Mouse (Mus musculus) hindbrain, embryonic 10.5 days (tissue): Measurements from ENCODE around the gene Kat7. TPM values are rescaled to one million over a fixed set of nuclear protein-coding genes. Genes with fewer than 3 reads are reported as not detected.

Experiments
- DNase-seq: peaks from one replicate; pipeline ENCODE4 v3.0.0-alpha.2; 2017; ENCODE audit warnings: low spot score
- H3K27ac ChIP-seq: fragments of 300-500 bp; sonication (generic); 2 replicates; pipeline ENCODE4 v1.5.1; 2016; ENCODE audit warnings: mild to moderate bottlenecking, moderate library complexity
- H3K27me3 ChIP-seq: fragments of 300-500 bp; sonication (generic); 2 replicates; pipeline ENCODE4 v1.6.1; 2016; ENCODE audit warnings: mild to moderate bottlenecking; ENCODE audit not compliant: poor library complexity, insufficient read depth, severe bottlenecking
- H3K36me3 ChIP-seq: fragments of 300-500 bp; sonication (generic); 2 replicates; pipeline ENCODE4 v1.6.1; 2016; ENCODE audit warnings: mild to moderate bottlenecking, moderate library complexity
- H3K4me1 ChIP-seq: fragments of 300-500 bp; sonication (generic); replicated peaks from 2 replicates; pipeline ENCODE4 v1.6.1; 2016; ENCODE audit warnings: mild to moderate bottlenecking
- H3K4me3 ChIP-seq: fragments of 300-500 bp; sonication (generic); 2 replicates; pipeline ENCODE4 v1.5.1; 2016; ENCODE audit warnings: mild to moderate bottlenecking, moderate library complexity
- H3K9me3 ChIP-seq: fragments of 300-500 bp; sonication (generic); 2 replicates; pipeline ENCODE4 v1.6.1; 2016; ENCODE audit warnings: mild to moderate bottlenecking, moderate library complexity
- WGBS: fragments of 180-500 bp; shearing (Covaris S2); methylation state at CpG from one replicate; pipeline ENCODE4 v1.1.7; 2016; 5-methylcytosine and 5-hydroxymethylcytosine counted together
- polyA plus RNA-seq: library from polyadenylated mRNA; unstranded; fragments of >200 nt; fragmentation: Nextera tagmentation; extraction: Ambion mirVana; gene quantifications from 2 replicates; pipeline ENCODE4 v1.2.1, GENCODE M21; 2016

Gene Kat7
- polyA plus RNA-seq, 1 experiment from 2014 or later: 79.0 TPM

DNA sequence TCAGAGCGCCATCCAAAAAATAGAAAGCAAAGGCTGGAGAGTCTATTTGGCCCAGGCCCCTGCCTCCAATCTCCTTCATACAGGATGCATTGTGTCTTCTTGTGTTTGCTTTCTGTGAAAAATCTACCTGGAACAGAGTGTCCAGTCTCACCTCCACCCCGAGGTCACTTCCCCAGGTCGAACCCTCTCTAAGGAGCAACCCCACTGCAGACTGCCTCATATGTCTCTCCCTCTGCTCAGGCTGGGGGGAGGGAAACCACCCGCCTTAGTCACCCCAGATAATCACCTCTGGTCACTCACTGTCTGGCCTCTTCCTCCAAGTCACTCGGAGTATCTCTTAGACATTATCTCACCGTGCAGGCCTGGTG, 77.7 kb downstream of the Kat7 start:
- Histone ChIP-seq H3K36me3 (no peaks in the 10 kb centered on the region), H3K27ac (0 out of 2 replicates have a peak overlapping the region, but pooled peaks have one; percentile 41), H3K4me1 (peaks cover 45% of the 10 kb centered on the region), H3K27me3 (peaks cover 51% of the 10 kb centered on the region), H3K9me3 (no peaks in the 10 kb centered on the region), H3K4me3 (peak overlapping the region; percentile 30; the same call in 1 of the 2 replicates)
- WGBS: 38% methylated on average over 6 of the region's 6 CpGs
- DNase-seq: no peak

DNA sequence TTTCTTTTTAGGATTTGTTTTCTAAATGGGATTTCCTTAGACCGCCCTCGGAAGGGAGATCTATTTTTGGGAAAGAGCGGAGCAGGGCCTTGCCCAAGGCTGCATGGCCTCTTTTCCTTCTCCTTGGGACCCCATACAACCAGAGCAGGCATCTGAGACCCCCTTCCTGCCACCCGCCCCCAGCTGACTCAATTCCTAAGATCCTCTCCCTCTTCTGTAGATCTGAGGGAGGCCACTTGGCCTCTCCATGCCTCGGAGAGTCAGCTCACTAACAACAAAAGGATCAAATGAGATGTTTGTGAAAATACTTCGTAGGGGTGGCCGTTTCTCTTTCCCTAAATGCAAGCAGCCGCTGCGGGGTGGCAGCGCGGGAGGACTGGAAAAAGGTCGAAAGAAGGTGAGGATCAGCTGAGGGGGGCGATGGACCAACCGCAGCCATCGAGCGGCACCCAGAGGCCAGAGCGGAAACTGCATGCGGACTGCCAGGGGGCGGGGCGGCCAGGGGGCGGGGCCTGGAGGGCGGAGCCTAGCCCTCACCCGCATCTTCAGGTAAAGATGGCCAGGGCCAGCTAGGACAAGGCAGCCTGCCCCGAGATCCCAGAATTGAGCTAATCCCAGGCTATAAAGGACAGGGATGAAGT, 78.2 kb downstream of the Kat7 start:
- Histone ChIP-seq H3K9me3 (no peaks in the 10 kb centered on the region), H3K36me3 (no peaks in the 10 kb centered on the region), H3K4me1 (peaks cover 41% of the 10 kb centered on the region), H3K4me3 (peak overlapping the region; percentile 30), H3K27me3 (peaks cover 53% of the 10 kb centered on the region), H3K27ac (peak overlapping the region; percentile 41; the same call in 1 of the 2 replicates)
- peak; percentile 85 for DNase-seq
- 7% methylated on average over 24 of the region's 24 CpGs for WGBS

DNA sequence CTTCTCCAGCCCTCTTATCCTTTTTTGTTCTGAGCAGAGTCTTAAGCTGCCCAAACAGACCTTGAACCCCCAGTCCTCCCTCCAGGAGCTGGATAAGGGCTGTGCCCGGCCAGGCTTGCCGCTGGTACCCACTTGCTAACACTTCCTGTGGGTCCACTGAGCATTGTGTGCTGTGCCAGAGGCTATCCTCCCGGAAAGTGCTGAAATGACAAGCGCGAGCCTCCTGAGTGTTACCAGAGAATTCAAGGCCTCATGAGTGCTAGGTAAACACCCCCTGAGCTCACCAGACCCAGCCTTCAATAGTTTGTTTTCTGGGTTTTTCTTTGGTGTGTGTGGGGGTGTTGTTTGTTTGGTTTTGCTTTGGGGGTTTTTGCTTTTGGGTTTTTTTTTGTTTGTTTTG, 82.6 kb downstream of the Kat7 start:
- H3K4me1 ChIP-seq: peaks cover 55% of the 10 kb centered on the region
- H3K36me3 ChIP-seq: no peaks in the 10 kb centered on the region
- H3K9me3 ChIP-seq: no peaks in the 10 kb centered on the region
- WGBS: 59% methylated on average over 5 of the region's 5 CpGs
- peaks cover 81% of the 10 kb centered on the region for H3K27me3 ChIP-seq
- no peak overlapping the region for H3K4me3 ChIP-seq
- no peak overlapping the region for H3K27ac ChIP-seq
- no peak for DNase-seq

DNA sequence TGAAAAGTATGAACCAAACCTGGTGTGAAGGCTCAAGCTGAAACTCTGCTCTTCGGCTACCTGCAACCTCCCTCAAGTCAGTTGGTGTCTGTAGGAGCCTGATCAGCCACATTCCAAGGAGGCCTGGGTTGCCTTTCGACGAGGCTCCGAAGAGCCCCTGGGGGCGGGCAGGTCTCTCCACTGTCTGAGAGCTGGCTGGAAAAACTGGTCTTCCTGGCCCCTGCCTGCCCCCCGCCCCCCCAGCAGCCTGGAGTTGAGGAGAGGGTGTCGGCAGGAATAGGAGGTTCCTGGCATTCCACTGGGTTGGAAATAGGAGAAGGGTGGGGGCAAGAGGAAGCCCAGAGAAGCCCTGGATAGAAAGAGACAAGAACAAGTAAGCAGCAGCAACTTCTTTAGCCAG, 84.6 kb downstream of the Kat7 start:
- H3K27ac ChIP-seq: no peak overlapping the region
- peaks cover 45% of the 10 kb centered on the region for H3K4me1 ChIP-seq
- H3K36me3 ChIP-seq: no peaks in the 10 kb centered on the region
- H3K9me3 ChIP-seq: no peaks in the 10 kb centered on the region
- H3K4me3 ChIP-seq: no peak overlapping the region
- 21% methylated on average over 7 of the region's 7 CpGs for WGBS
- DNase-seq: no peak
- peaks cover 78% of the 10 kb centered on the region for H3K27me3 ChIP-seq

Other genes with a start within 250 kb of the Kat7 start
- 5.7 and 6.7 TPM in 2 replicates for gene Itga3, start 233.4 kb downstream of the Kat7 start, polyA plus RNA-seq
- gene Dlx3, start 190.1 kb downstream of the Kat7 start, polyA plus RNA-seq: 3.2 and 6.5 TPM in 2 replicates
- 0.25 and 0.31 TPM in 2 replicates for gene Dlx4, start 164.0 kb downstream of the Kat7 start, polyA plus RNA-seq
- gene Tac4, start 48.7 kb downstream of the Kat7 start, polyA plus RNA-seq: 0.12 TPM in 1 of 2 replicates, not detected in the other
- 10.8 and 11.0 TPM in 2 replicates for gene Fam117a, start 26.8 kb upstream of the Kat7 start, polyA plus RNA-seq
- 119 TPM in 2 replicates for gene Slc35b1, start 74.4 kb upstream of the Kat7 start, polyA plus RNA-seq
- 143 and 167 TPM in 2 replicates for gene Spop, start 103.8 kb upstream of the Kat7 start, polyA plus RNA-seq
- gene Nxph3, start 204.3 kb upstream of the Kat7 start, polyA plus RNA-seq: 0.46 and 0.75 TPM in 2 replicates